17 mouse cellular contexts compared by ENCODE assay signal in genomic region chr1:133486370-133486769, GRCm38 (mm10).
DNase-seq lines count a peak whose midpoint lies in the region; ATAC-seq and TF ChIP-seq lines count a peak whose summit lies in the region.
"Had no signal": no experiment of that assay in that cellular context is flagged by ENCODE, and none has a peak within 500 bp of the region (broad histone marks: within the 10 kb centered on the region; RNA-seq: fewer than 3 reads in every experiment).

No protein-coding gene starts in this region.

- H3K27me3 ChIP-seq in kidney, adult 2 months (replicated peaks; ENCODE audit: control insufficient read depth, insufficient read depth, low read length), result no peaks in the 10 kb centered on the region
- H3K27me3 ChIP-seq in kidney, embryonic 14.5 days (ENCODE audit: control insufficient read depth, insufficient read depth, low read length), result no peaks in the 10 kb centered on the region
- H3K27me3 ChIP-seq: heart, embryonic 13.5 days had no signal

- no peak overlapping the region for H3K4me3 ChIP-seq in kidney, adult 2 months (ENCODE audit: insufficient read depth, low read depth, low read length)
- H3K4me3 ChIP-seq in kidney, embryonic 14.5 days (ENCODE audit: low read length), result no peak overlapping the region
- H3K4me3 ChIP-seq: embryonic facial prominence, embryonic 10.5 days; erythroblast, embryonic 14.5 days; heart, embryonic 13.5 days had no signal

- no peaks in the 10 kb centered on the region for H3K36me3 ChIP-seq in kidney, adult 2 months (ENCODE audit: control insufficient read depth, insufficient read depth, low read length)
- no peaks in the 10 kb centered on the region for H3K36me3 ChIP-seq in kidney, embryonic 14.5 days (ENCODE audit: control insufficient read depth, insufficient read depth, low read length)
- H3K36me3 ChIP-seq: embryonic facial prominence, embryonic 10.5 days; heart, embryonic 13.5 days had no signal

- H3K4me2 ChIP-seq in kidney, embryonic 14.5 days (replicated peaks; ENCODE audit: low read depth, low read length), result no peak overlapping the region
- H3K4me2 ChIP-seq: heart, embryonic 13.5 days; hindbrain, embryonic 14.5 days; liver, embryonic 11.5 days had no signal

- no peak overlapping the region for H3K9ac ChIP-seq in kidney, embryonic 14.5 days (ENCODE audit: low read depth, low read length)
- H3K9ac ChIP-seq: forebrain, postnatal 0 days; heart, embryonic 13.5 days; hindbrain, embryonic 14.5 days had no signal

- DNase-seq in adrenal gland, postnatal 14 days, result peak; percentile 15
- no peak for DNase-seq in adrenal gland, postnatal 10 days
- peak; percentile 27 for DNase-seq in kidney, adult 2 months
- no peak for DNase-seq in kidney, adult 11 months
- DNase-seq in mesoderm, embryonic 11.5 days (ENCODE audit: low read depth, low spot score), result peak; percentile 36
- no peak for DNase-seq in left cerebral cortex, adult 9 months (ENCODE audit: low spot score in 2 of 2)
- no peak for DNase-seq in thymus, postnatal 4 days
- DNase-seq: cerebellum, postnatal 10 days; forebrain, postnatal 0 days; gastrocnemius, postnatal 14 days had no signal

- no peak overlapping the region for H3K27ac ChIP-seq in kidney, adult 2 months (ENCODE audit: insufficient read depth, low read depth, low read length)
- H3K27ac ChIP-seq in kidney, embryonic 14.5 days (ENCODE audit: low read depth, low read length), result no peak overlapping the region
- H3K27ac ChIP-seq: embryonic facial prominence, embryonic 10.5 days; heart, embryonic 13.5 days; hindbrain, embryonic 14.5 days had no signal

- 12% methylated on average over 10 of the region's 10 CpGs for WGBS in kidney, adult 2 months
- 16% methylated on average over 10 of the region's 10 CpGs for WGBS in kidney, embryonic 14.5 days

- TF ChIP-seq POLR2A in kidney, adult 2 months (IDR thresholded peaks at IDR 0.05; ENCODE audit: low read depth, low read length), result no peak

- peak; percentile 54; the same call in 1 of the 2 replicates for ATAC-seq in kidney, embryonic 14.5 days (ENCODE audit: low FRiP score, low TSS enrichment)
- ATAC-seq: forebrain, postnatal 0 days; midbrain, embryonic 16.5 days had no signal

- TF ChIP-seq CTCF in kidney, adult 2 months (conservative IDR thresholded peaks at IDR 0.05; ENCODE audit: insufficient read depth, insufficient read length, low read depth, low read length), result peak; percentile 22; the same call in 1 of the 2 replicates

- no peaks in the 10 kb centered on the region; the same call in 1 of the 2 replicates for H3K4me1 ChIP-seq in kidney, adult 2 months (ENCODE audit: control insufficient read depth, insufficient read depth, low read length)
- peaks cover 15% of the 10 kb centered on the region for H3K4me1 ChIP-seq in kidney, embryonic 14.5 days (ENCODE audit: control insufficient read depth, insufficient read depth, low read length)

- no peaks in the 10 kb centered on the region for H3K9me3 ChIP-seq in kidney, embryonic 14.5 days (ENCODE audit: control insufficient read depth, low read length)
- H3K9me3 ChIP-seq: embryonic facial prominence, embryonic 10.5 days; heart, embryonic 13.5 days had no signal

Comparison
In these comparisons a context has a peak if more than half of its experiments do, and no peak if none do; other contexts are left out.
1. DNase-seq: peak in adrenal gland, postnatal 14 days (single experiment), kidney, adult 2 months (single experiment) and mesoderm, embryonic 11.5 days (single experiment); none in adrenal gland, postnatal 10 days (single experiment), kidney, adult 11 months (single experiment), left cerebral cortex, adult 9 months (0 of 2) and thymus, postnatal 4 days (single experiment).